Mouse (Mus musculus) right cerebral cortex, postnatal 36 days (tissue): ENCODE measurements around the gene Orai1.

Experiments
- DNase-seq, 2 experiments: peaks; one replicate each; pipeline ENCODE4 v3.0.0; 2022; ENCODE audit warnings: low spot score in 2 of 2, mixed read lengths in 1 of 2

The Orai1 gene

DNA sequence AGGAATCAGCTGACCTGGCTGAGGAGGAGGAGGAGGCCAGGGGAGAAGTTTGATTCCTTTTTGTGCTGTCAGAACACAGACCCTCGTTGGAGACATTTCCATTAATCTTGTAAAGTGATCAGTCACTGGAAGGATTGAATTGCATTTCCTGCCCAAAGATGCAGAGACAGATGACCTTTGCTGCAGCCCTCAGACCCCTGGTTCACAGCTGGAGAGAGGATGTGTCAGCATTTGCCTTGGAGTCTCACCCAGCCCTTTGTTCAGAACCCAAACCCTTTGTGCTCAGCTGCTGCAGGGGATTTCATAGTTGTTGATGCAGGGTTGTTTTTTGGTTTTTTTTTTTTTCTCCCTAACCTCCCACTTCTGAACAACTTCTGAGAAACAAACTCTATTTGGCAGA is 20.0 kb upstream of the Orai1 start:
- DNase-seq: no peak

DNA sequence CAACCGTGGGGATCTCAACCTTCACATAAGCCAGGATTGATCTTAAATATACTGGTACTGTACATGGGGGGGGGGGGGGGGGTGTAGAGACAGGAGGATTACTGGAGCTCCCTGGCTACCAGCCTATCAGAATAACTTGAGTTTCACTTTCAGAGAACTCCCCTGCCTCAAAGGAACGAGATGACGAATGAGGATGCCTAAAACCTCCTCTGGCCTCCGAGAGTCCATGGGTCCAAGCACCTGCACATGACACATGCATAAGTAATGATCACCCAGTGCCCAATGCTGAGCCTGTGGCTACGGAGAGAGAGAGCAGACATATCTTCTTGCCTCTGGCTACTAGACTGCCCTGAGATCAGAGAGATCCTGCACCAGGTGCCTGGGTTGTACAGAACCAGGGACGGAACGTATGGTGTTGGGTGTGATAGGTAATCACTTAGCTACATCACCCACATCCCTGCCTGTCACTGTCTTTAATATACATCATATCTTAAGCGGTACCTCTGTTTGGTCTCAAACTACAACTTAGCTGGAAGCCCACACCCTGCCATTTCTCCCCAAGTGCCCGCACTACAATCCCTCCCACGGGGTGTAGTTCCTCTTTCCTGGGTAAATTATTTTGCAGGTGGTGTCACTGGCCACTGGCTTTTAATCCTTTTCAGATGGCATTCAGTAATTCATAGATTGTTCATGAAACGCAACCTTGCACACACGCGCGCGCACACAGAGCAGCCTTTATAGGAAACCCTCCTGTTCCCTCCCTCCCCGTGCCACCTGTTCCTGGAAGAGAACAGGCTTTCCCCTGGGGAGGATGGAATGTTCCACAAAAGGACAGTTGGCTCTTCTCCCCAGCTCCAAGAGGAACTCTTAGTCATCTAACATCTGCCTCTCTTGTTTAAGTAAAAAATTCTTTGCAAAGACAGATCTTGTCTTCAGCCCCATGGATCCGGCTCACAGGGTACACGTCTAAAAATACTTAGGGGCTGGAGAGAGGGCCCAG is 17.4 kb upstream of the Orai1 start:
- DNase-seq: peak; percentile 51 to 55

DNA sequence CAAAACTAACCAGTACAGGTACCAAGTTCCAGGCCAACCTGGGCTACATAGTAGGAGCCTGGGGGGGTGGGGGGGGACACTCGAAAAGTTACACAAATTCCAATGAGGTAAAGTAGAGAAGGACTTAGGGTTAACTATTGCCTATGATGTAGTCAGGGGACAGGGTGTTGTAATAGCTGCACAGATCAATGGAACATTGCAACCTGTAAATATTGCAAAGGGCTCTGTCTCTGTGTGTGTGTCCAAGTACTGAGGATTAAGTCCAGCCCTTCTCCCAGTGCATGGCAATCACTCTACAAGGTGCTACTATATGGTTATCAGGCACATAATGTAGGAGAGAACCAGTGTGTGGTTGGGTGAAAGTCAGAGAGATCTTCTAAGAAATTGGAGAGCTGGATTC is 14.0 kb upstream of the Orai1 start:
- no peak for DNase-seq

DNA sequence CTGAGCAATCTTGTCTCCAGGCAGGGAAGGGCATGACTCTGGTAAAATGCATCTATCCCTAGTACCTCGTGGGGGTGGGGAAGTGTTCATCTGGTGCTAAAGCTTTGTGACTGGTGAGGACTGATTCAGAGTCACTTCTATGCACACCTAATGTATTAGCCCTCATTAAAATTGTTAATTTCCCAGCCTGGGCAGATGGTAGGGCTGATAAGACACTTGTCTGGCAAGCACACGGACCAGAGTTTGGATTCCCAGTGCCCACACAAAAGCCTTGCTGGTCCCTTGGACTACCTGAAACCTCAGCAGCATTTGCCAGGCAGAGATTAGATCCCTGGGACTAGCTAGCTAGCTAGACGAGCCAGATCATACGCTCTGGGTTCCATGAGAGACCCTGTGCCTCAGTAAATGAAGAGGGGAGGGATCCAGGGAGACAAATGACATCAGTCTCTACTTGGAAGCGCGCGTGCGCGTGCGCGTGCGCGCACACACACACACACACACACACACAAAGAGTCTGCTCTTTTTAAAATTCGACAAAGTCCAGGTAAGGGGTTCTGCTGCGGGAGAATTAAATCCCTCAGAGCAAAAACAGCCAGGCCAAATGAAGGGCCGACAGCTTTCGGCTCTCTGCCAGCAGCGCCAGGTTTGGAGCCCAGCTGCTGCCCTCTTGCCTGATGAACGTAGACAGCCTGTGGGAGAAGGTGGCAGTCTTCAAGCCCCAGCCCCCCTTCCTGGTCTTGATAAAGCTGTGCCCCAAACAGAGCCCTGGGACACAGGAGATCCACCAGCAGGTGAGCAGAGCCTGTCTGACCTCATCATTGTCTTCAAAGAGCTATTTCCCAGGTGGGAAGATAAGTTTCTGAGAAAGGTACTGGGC is 8.9 kb upstream of the Orai1 start:
- DNase-seq: no peak

DNA sequence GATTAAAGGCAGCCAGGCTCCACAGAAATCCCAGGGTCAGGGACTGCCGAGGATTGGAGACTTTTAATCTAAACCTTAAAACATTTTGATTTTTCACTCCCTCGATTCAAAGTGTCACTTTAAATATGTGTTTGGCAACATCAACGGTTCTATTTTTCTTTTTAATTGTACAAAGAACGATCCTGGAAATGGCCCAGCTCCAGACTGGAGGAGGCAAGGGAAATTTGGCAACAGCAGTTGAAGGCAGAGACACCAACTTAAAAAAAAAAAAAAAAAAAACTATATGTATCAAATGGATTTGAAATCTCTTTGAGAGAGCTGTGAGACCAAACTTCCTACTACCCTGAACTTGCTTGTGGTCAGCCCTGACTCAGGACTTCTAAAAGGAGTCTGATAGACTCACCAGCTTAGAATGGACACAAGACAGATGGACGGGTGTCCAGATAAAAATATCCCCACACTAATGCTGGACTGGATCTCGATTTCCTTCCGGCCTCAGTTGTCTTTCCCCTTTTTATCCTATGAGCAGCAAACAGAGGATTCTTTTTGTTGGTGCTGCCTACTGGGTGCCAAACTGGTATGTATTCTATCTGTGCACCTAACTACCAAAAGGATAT is 5.9 kb upstream of the Orai1 start:
- no peak for DNase-seq

DNA sequence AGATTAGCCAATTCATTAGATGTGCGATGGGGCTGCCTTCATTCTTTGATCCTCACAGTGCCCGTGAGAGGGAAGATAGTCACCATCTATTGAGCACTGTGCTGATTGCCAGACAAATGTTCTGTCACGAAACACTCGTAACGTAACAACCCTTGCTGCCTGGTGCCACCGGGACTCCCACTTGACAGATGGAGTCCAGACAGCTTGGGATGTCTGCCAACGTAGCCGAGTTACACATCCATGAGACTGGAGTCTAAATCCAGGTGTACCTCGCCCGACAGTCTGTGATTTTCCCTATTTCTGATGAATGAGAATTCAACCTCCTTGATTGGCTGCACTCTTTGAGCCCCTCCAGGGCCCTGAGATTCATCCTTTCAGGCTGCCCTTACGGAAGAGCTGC is 5.0 kb upstream of the Orai1 start:
- peak in 1 of 2 experiments; percentile 23 for DNase-seq

DNA sequence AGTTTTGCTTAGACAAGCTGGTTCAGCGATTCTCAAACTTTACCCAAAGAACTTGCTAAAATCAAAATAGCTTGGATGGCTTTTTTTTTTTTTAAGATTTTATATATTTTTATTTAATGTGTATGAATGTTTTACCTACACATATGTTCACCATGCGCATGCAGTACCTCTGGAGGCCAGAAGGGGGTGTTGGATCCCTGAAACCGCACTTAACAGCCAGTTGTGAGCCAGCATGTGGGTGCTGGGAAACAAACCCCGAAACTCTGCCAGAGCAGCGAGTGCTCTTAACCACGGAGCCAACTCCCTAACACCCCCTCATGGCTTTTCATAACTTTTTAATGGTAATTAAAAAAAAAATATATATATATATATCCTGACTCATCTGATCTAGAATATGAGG is 4.1 kb upstream of the Orai1 start:
- DNase-seq: no peak

DNA sequence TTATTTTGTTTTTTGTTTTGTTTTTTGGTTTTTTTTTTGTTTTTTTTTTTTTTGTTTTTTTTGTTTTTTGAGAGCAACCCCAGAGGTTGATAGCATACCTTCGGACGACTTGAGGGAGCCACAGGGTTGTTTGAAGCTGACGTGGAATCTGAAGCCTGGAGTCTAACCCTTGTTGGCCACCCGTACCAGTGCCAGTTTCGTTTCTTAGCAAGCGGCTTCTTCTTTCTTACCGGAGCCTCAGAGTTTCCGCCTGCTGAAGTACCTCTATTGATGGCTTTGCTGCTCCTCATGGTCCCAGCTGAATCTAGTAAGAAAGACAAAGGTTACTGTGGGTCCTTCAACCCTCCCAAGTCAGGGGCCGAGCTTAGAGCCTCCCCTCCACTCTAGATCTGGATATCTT is 3.2 kb upstream of the Orai1 start:
- DNase-seq: no peak

DNA sequence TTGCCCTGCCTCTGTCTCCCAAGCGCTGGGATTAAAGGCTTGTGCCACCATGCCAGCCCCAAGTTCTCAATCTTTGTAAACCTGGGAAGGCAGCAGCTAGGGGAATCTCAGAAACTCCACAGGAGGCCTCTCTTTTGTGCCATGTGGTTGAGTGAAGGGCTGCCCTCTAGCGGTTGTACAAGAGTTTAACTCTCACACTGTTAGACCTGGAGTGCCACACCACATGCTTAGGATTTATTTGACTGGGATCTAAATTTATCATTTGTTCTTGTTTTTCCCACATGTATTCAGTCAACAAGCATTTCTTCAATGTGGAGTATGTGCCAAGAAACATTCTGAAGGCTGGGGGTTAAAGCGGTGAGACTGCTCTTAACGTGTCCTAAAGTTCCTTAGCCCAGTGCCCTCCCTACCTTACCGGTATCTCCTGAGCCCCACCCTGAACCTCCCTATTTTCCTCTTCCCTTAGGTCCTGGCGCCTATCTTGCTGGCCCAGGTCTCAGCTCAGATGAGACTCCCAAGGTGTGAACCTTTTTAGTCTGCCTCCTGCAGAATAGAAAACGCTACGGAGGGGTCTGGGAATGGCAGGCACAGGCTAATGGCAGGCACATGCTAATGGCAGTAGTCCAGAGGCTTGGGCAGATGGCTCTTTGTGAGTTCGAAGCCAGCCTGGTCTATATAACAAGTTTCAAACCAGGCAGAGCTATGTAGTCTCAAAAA is 1.1 kb upstream of the Orai1 start:
- peak in 1 of 2 experiments; percentile 43 for DNase-seq

DNA sequence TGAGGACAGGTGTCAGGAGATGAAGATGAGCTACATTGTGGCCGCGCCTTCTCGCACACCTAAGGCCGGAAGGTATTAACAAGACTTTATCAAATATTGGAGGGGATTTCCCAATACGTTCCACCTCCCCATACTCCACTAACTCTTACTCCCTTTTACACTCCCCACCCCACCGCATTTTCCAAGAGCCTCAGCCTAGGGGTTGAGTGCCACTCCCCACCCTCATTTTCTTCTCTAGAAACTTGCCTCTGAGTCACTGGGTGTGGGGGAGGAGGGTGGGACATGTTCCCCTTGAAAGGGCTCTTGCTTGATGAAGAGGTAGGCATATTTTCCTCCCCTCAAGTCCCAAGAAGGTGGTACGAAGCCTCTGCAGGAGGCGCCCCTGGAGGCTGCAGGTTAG is 1.0 kb downstream of the Orai1 start:
- DNase-seq: no peak

DNA sequence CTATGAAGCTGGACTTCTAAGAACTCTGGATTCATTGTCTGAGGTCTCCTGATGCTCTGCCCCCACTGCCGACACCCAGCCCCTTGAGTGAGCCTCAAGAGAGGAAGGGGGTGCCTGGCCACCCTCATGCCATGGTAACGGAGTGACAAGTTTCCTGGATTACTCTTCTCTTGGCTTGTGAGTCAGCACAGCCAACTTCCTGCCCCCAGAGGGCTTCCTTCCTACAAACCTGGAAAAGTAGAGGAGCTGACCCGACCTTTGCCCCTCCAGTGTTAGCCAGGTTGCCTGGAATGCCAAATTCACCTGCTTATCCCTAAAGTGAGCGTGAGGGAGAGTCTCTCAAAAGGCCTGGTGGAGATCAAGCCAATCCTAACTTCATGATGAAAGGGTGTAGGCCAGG is 2.6 kb downstream of the Orai1 start:
- DNase-seq: no peak

DNA sequence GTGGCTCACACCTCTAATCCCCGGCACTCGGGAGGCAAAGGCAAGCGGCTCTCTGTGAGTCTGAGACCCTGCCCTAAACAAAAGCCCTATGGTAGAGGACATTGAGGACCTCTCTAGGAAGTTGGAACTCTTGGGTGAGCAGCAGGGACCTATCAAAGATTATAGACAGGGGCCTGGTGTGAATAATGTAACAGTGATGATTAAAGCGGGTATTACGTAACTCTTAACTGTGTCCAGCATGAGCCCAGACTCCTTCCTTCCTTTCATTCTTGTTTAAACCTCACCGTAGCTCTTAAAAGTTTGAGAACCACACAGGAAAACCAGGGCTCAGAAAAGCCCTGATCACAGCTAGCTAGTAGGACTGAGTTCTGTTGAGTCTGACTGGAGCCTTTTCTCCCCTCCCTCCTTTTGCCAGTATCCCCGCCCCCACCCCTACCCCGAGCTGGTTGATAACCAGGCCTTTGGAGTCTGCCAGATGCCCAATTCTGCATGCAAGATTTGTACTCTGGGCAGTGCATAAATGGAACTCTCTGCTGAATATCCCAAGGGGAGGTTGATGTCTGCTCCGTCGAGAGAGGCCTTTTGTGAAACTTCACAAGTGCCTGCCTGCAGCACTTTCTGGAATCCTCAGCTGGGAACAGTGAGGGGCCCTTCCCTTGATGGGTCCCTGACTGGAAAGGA is 4.6 kb downstream of the Orai1 start:
- DNase-seq: peak in 1 of 2 experiments; percentile 5

DNA sequence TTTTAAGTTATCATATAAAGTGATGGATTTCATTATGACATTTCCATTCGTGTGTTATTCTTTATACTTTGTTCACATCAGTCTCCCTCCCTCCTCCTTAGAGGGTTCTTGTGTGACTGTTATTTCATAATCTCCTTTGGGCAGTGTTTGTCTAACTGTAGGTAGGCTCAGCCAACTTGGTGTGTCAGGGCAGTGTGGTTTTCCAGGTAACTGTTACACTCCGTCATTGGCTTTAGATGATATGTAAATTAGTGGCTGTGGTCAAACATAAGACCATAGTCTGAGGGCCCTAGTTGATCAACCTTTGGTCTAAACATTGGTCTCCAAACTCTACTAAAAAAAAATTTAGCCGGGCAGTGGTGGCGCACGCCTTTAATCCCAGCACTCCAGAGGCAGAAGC is 5.6 kb downstream of the Orai1 start:
- DNase-seq: no peak

DNA sequence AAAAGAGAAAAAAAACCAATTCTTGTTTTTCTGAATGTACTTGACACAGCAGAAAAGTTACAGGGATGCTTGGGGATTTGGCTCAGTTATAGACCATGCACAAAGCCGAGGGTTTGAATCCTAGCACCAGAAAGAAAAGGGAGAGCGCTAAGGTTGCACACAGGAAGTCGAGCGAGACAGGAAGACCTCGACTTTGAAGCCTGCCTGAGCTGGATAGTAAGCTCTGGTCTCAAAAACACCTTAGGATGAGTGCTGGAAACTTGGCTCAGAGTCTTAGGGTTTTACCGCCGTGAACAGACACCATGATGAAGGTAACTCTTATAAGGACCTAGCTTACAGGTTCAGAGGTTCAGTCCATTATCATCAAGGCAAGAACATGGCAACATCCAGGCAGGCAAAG is 6.6 kb downstream of the Orai1 start:
- no peak for DNase-seq

DNA sequence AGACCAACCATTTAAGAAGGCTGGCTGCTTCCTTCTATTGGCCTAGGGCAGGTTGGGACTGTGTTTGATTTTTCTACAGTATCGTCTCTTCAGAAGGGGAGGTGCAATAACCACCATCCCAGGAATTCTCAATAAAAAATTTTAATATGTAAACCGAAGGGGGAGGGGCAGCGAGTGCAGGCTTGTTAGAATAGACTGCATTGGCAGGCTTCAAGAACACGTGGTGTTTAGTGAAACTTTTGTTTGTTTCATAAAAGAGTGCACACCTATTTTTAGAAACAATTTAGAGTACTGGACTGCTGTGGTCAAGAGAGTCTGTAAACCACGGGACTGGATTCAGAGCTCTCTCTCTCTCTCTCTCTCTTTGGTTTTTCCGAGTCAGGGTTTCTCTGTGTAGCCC is 8.2 kb downstream of the Orai1 start:
- no peak for DNase-seq

DNA sequence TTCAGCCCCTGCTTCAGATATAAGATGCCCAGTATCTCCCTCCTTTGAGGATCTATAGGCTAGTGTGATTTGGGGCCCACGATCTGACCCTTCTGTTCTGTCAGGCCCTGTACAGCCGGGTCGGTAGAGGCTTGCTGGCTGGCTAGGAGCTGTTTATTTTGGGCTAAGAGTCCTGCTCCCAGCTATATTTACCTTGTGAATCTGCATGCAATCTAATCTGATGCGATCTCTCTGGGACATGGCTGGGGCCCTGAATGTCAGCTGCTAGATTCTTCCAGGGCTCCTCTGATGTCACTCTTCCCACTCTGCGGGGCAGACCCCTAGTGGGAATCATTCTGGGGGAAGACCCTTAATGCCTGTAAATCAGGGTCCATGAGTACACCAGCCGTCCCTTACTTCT is 9.4 kb downstream of the Orai1 start:
- DNase-seq: no peak

DNA sequence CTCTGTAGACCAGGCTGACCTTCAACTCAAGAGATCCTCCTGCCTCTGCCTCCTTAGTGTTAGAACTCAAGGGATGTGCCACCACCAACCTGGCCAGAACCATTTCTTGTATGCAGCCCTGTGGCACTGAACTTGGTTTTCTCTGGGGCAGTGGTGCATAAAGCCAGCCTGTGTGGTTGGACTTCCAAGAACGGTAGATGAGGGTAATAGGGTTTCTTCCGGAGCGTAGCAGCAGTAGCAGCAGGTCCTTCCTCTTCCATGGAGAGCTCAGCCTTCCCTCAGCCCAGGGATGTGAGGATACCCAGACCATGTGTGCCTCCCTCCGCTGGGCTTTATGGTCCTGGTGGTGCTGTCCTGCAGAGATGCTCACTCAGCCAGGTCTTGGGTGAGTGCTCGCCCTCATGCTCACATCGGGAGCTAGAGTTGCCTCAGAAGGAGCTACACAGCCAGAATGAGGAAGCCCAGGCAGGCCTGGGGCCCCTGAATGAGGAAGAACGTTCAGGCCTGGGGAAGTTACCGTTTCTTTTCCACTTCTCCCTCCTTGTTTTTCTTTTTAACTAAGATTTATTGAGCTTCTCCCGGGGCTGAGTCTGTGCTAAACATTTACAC is 10.2 kb downstream of the Orai1 start:
- DNase-seq: no peak

DNA sequence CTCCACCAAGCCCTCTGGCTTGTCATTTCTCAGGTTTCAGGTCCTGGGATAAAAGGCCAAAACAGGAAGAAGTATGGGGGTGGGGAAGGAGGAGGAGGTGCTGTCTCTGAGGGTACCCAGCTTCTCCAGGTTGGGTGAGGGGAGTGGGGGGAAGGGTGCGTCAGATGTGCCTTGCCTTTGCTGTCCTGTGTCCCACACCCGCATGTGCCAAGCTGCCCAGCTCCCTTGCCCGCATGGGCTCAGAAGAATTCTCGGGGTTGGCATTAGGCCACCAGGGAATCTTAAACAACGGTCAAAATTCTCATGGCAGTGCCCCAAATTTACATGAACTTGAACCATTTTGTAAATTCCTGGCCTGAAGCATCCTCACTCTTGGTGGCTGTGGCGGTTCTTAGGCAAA is 11.5 kb downstream of the Orai1 start:
- DNase-seq: no peak

DNA sequence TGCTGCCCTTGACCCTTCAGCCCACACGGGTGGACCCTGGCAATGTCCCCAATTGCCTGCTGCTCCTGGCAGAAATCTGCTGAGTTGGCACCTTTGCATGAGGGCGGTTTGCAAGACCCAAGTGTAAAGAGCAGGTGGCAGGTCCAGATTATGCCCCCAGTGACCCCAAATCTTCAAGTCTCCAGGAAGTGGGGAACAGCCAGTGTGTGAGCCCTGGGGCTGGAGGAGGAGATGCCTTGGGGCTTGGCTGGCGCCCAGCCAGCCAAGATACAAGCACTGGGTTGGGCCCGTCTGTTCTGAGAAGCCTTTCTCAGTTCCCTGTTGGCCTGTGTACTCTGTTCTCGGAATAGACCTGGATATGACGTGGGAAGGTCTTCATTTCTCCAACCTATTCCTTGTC is 12.6 kb downstream of the Orai1 start:
- DNase-seq: no peak

DNA sequence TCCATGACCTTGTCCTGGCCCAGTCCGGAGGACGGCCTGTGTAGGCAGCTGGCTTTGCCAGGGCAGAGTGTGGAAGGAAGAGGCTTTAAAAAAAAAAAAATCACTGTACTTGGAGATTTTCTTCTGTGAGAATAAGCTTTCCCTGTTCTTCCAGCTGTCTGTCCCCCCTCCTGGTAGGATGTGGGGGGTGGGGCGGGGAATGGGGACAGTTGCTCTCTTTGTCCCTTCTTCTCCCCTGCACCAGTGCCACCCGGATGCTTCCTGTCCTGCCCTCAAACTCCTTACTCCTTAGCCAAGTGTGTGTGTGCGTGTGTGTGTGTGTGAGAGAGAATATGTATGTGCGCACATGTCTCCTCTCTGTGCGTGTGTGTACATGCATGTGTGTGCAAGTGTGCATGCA is 14.9 kb downstream of the Orai1 start:
- no peak for DNase-seq

DNA sequence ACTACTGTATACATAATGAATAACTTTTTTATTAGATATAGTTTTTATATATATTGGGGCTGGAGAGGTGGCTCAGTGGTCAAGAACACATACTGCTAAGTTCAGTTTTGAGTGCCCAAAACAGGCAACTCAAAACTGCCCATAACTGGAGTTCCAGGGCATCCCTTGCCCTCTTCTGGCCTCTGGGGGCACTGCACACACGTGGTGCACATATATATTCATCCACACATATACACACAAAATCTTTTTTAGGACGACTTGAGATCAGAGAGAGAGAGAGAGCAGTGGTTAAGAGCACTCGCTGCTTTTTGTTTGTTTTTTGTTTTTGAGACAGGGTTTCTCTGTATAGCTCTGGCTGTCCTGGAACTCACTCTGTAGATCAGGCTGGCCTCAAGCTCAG is 16.4 kb downstream of the Orai1 start:
- no peak for DNase-seq
